In genomic region chr12:85112550-85113251, GRCm38 (mm10) we compare ENCODE assay signal across 8 mouse cellular contexts. TPM values are rescaled to one million over a fixed set of nuclear protein-coding genes. Genes with fewer than 3 reads are reported as not detected.
DNase-seq lines count a peak whose midpoint lies in the region; ATAC-seq and TF ChIP-seq lines count a peak whose summit lies in the region.

No protein-coding gene starts in this region.

- ATAC-seq in hindbrain, embryonic 11.5 days (ENCODE audit: low FRiP score) = no peak
- ATAC-seq in G1E (ENCODE audit: extremely low read depth, insufficient number of reproducible peaks, low FRiP score, poor library complexity, severe bottlenecking) = no peak
- no peak for ATAC-seq in embryonic facial prominence, embryonic 15.5 days (ENCODE audit: insufficient number of reproducible peaks, low FRiP score, low TSS enrichment, low read depth)

- H3K4me3 ChIP-seq in hindbrain, embryonic 10.5 days = peak overlapping the region; percentile 79; the same call in 1 of the 2 replicates
- H3K4me3 ChIP-seq in hindbrain, embryonic 11.5 days (ENCODE audit: low read depth, low read length) = no peak overlapping the region
- H3K4me3 ChIP-seq in G1E (ENCODE audit: low read depth, low read length) = peak overlapping the region; percentile 31; the same call in 1 of the 2 replicates
- 0 out of 2 replicates have a peak overlapping the region, but pooled peaks have one; percentile 84 for H3K4me3 ChIP-seq in embryonic facial prominence, embryonic 15.5 days (replicated peaks)
- 0 out of 2 replicates have a peak overlapping the region, but pooled peaks have one; percentile 94 for H3K4me3 ChIP-seq in limb, embryonic 10.5 days

- no peak for TF ChIP-seq CTCF in G1E (IDR thresholded peaks at IDR 0.05; ENCODE audit: low read depth, low read length)

- H3K4me2 ChIP-seq in hindbrain, embryonic 11.5 days (replicated peaks; ENCODE audit: low read depth, low read length) = no peak overlapping the region; the same call in 1 of the 2 replicates
- peak overlapping the region; percentile 59 for H3K4me2 ChIP-seq in embryonic facial prominence, embryonic 15.5 days (replicated peaks)

- 91% methylated on average over 7 of the region's 7 CpGs for WGBS in hindbrain, embryonic 10.5 days
- WGBS in hindbrain, embryonic 11.5 days = 89% methylated on average over 7 of the region's 7 CpGs
- WGBS in embryonic facial prominence, embryonic 15.5 days = 77% methylated on average over 7 of the region's 7 CpGs
- 91% methylated on average over 7 of the region's 7 CpGs for WGBS in limb, embryonic 10.5 days

- H3K4me1 ChIP-seq in hindbrain, embryonic 10.5 days (replicated peaks) = peaks cover 33% of the 10 kb centered on the region
- H3K4me1 ChIP-seq in hindbrain, embryonic 11.5 days (replicated peaks; ENCODE audit: control insufficient read depth, insufficient read depth, low read length) = peaks cover 3% of the 10 kb centered on the region; the same call in 1 of the 2 replicates
- peaks cover 61% of the 10 kb centered on the region for H3K4me1 ChIP-seq in G1E (ENCODE audit: insufficient read depth, low read depth, low read length)
- peaks cover 46% of the 10 kb centered on the region for H3K4me1 ChIP-seq in embryonic facial prominence, embryonic 15.5 days
- H3K4me1 ChIP-seq in limb, embryonic 10.5 days = peaks cover 25% of the 10 kb centered on the region

- no peaks in the 10 kb centered on the region for H3K9me3 ChIP-seq in hindbrain, embryonic 10.5 days
- H3K9me3 ChIP-seq in hindbrain, embryonic 11.5 days (ENCODE audit: control insufficient read depth, low read length) = no peaks in the 10 kb centered on the region
- H3K9me3 ChIP-seq in G1E (replicated peaks) = no peaks in the 10 kb centered on the region
- H3K9me3 ChIP-seq in embryonic facial prominence, embryonic 15.5 days (replicated peaks) = no peaks in the 10 kb centered on the region
- H3K9me3 ChIP-seq in limb, embryonic 10.5 days (replicated peaks) = no peaks in the 10 kb centered on the region

- peaks cover 42% of the 10 kb centered on the region for H3K36me3 ChIP-seq in hindbrain, embryonic 10.5 days
- no peaks in the 10 kb centered on the region for H3K36me3 ChIP-seq in hindbrain, embryonic 11.5 days (ENCODE audit: control insufficient read depth, insufficient read depth, low read length)
- peaks cover 60% of the 10 kb centered on the region for H3K36me3 ChIP-seq in G1E (replicated peaks)
- no peaks in the 10 kb centered on the region for H3K36me3 ChIP-seq in embryonic facial prominence, embryonic 15.5 days
- peaks cover 38% of the 10 kb centered on the region for H3K36me3 ChIP-seq in limb, embryonic 10.5 days

- no peak for DNase-seq in hindbrain, embryonic 10.5 days (ENCODE audit: low spot score)
- DNase-seq in hindbrain, embryonic 11.5 days (ENCODE audit: low spot score) = no peak
- DNase-seq in G1E (ENCODE audit: low spot score) = no peak
- DNase-seq in limb, embryonic 10.5 days (ENCODE audit: low spot score) = no peak
- DNase-seq in spleen, adult 12 weeks (ENCODE audit: low spot score) = no peak
- no peak for DNase-seq in ovary, postnatal 36 days (ENCODE audit: low spot score)
- no peak for DNase-seq in lung, postnatal 36 days

- H3K27me3 ChIP-seq in hindbrain, embryonic 10.5 days (ENCODE audit: insufficient read depth, poor library complexity, severe bottlenecking) = 0 out of 2 replicates have a peak, but pooled peaks cover 4% of the 10 kb centered on the region
- no peaks in the 10 kb centered on the region for H3K27me3 ChIP-seq in hindbrain, embryonic 11.5 days (ENCODE audit: control insufficient read depth, insufficient read depth, low read length)
- H3K27me3 ChIP-seq in G1E (ENCODE audit: insufficient read depth, low read length) = no peaks in the 10 kb centered on the region
- no peaks in the 10 kb centered on the region for H3K27me3 ChIP-seq in embryonic facial prominence, embryonic 15.5 days
- H3K27me3 ChIP-seq in limb, embryonic 10.5 days (ENCODE audit: low read depth, poor library complexity, severe bottlenecking) = 0 out of 2 replicates have a peak, but pooled peaks cover 8% of the 10 kb centered on the region

- H3K27ac ChIP-seq in hindbrain, embryonic 10.5 days = no peak overlapping the region
- H3K27ac ChIP-seq in hindbrain, embryonic 11.5 days (ENCODE audit: low read depth, low read length) = no peak overlapping the region
- no peak overlapping the region for H3K27ac ChIP-seq in embryonic facial prominence, embryonic 15.5 days (replicated peaks)
- H3K27ac ChIP-seq in limb, embryonic 10.5 days = no peak overlapping the region

- no peak overlapping the region for H3K9ac ChIP-seq in hindbrain, embryonic 11.5 days (ENCODE audit: low read depth, low read length)
- H3K9ac ChIP-seq in embryonic facial prominence, embryonic 15.5 days = no peak overlapping the region

RNA-seq across cellular contexts. Expression of gene Dlst, which starts 2.1 kb away (rescaled TPM):
- polyA plus RNA-seq in hindbrain, embryonic 10.5 days (2016; fragmentation: Nextera tagmentation; extraction: Ambion mirVana) = 101 and 109 TPM in 2 replicates
- 98.7 and 101 TPM in 2 replicates for polyA plus RNA-seq in hindbrain, embryonic 11.5 days (2014; fragmentation: Nextera tagmentation; extraction: Ambion mirVana)
- total RNA-seq in G1E (2014; fragmentation: Nextera tagmentation) = 208 and 213 TPM in 2 replicates
- total RNA-seq in G1E (2017) = 200 and 221 TPM in 2 replicates
- 728 and 1,047 TPM in 2 replicates for polyA plus RNA-seq in G1E (2012)
- 105 and 106 TPM in 2 replicates for polyA plus RNA-seq in embryonic facial prominence, embryonic 15.5 days (2015; fragmentation: Nextera tagmentation; extraction: Ambion mirVana)
- polyA plus RNA-seq in limb, embryonic 10.5 days (2016; fragmentation: Nextera tagmentation; extraction: Ambion mirVana) = 116 and 123 TPM in 2 replicates

RNA-seq across cellular contexts. Expression of gene Prox2, which starts 2.1 kb away (rescaled TPM):
- polyA plus RNA-seq in hindbrain, embryonic 10.5 days (2016; fragmentation: Nextera tagmentation; extraction: Ambion mirVana) = 3.8 and 4.7 TPM in 2 replicates
- polyA plus RNA-seq in hindbrain, embryonic 11.5 days (2014; fragmentation: Nextera tagmentation; extraction: Ambion mirVana) = 2.4 and 4.1 TPM in 2 replicates
- 12.1 and 13.5 TPM in 2 replicates for total RNA-seq in G1E (2014; fragmentation: Nextera tagmentation)
- 10.3 and 10.7 TPM in 2 replicates for total RNA-seq in G1E (2017)
- 6.8 and 7.0 TPM in 2 replicates for polyA plus RNA-seq in G1E (2012)
- polyA plus RNA-seq in embryonic facial prominence, embryonic 15.5 days (2015; fragmentation: Nextera tagmentation; extraction: Ambion mirVana) = 3.1 and 4.0 TPM in 2 replicates
- 2.4 and 2.7 TPM in 2 replicates for polyA plus RNA-seq in limb, embryonic 10.5 days (2016; fragmentation: Nextera tagmentation; extraction: Ambion mirVana)

RNA-seq across cellular contexts. Expression of gene Rps6kl1, which starts 38.4 kb away (rescaled TPM):
- 3.7 and 3.8 TPM in 2 replicates for polyA plus RNA-seq in hindbrain, embryonic 10.5 days (2016; fragmentation: Nextera tagmentation; extraction: Ambion mirVana)
- 2.3 and 2.6 TPM in 2 replicates for polyA plus RNA-seq in hindbrain, embryonic 11.5 days (2014; fragmentation: Nextera tagmentation; extraction: Ambion mirVana)
- total RNA-seq in G1E (2014; fragmentation: Nextera tagmentation) (not detected in 2 replicates), G1E (2017) (0.06 and 0.11 TPM in 2 replicates)
- polyA plus RNA-seq in G1E (2012) = 0.03 TPM in 1 of 2 replicates, not detected in the other
- 0.69 and 1.1 TPM in 2 replicates for polyA plus RNA-seq in embryonic facial prominence, embryonic 15.5 days (2015; fragmentation: Nextera tagmentation; extraction: Ambion mirVana)
- 0.39 and 0.45 TPM in 2 replicates for polyA plus RNA-seq in limb, embryonic 10.5 days (2016; fragmentation: Nextera tagmentation; extraction: Ambion mirVana)
